Mouse (Mus musculus): ENCODE data around the gene Kcp. TPM values are rescaled to one million over a fixed set of nuclear protein-coding genes. Genes with fewer than 3 reads are reported as not detected.

Gene Kcp
- total and polyA plus RNA-seq, 3 experiments, result 0.51 to 0.64 TPM; not detected in 1

GRCm38 (mm10) chr6:29500177-29500576, 7.6 kb downstream of the Kcp start:
- no peak overlapping the region for H3K4me2 ChIP-seq (ENCODE audit: insufficient read depth, low read depth, poor library complexity, severe bottlenecking)
- in situ Hi-C loops (cut with MboI; ENCODE audit: low pct_ligation_motif_present, low pct_unique_long_range_greater_than_20kb, low sequenced_read_pairs) (no loop called here), dilution Hi-C loops (cut with MboI; ENCODE audit: extremely low pct_ligation_motif_present, extremely low pct_unique_long_range_greater_than_20kb, low sequenced_read_pairs) (no loop called here)
- no peak overlapping the region for H3K9ac ChIP-seq (ENCODE audit: insufficient read depth, low read depth)
- TF ChIP-seq ZMIZ1 (IDR thresholded peaks at IDR 0.05; ENCODE audit: low read depth, low read length) (no peak), SIN3A (IDR thresholded peaks at IDR 0.05; ENCODE audit: low read length) (no peak), KAT2A (IDR thresholded peaks at IDR 0.05; ENCODE audit: insufficient replicate concordance, low read length) (no peak), POLR2AphosphoS2 (IDR thresholded peaks at IDR 0.05; ENCODE audit: low read depth, low read length) (no peak), MAX (IDR thresholded peaks at IDR 0.05; ENCODE audit: low read length) (no peak), ELF1 (IDR thresholded peaks at IDR 0.05; ENCODE audit: low read depth, low read length) (no peak), CHD1 (IDR thresholded peaks at IDR 0.05; ENCODE audit: low read depth, low read length) (no peak), EP300 (IDR thresholded peaks at IDR 0.05; ENCODE audit: low read length) (no peak), UBTF (IDR thresholded peaks at IDR 0.05; ENCODE audit: low read depth, low read length) (no peak), CHD2 (IDR thresholded peaks at IDR 0.05; ENCODE audit: low read length) (no peak), MAZ (IDR thresholded peaks at IDR 0.05; ENCODE audit: low read depth, low read length) (no peak), CTCF (conservative IDR thresholded peaks at IDR 0.05 in 1 of 2, IDR thresholded peaks at IDR 0.05 in 1 of 2; ENCODE audit: low read depth in 2 of 2, low read length in 2 of 2) (no peak), HCFC1 (IDR thresholded peaks at IDR 0.05; ENCODE audit: low read depth, low read length) (no peak), MAFK (IDR thresholded peaks at IDR 0.05; ENCODE audit: insufficient replicate concordance, low read length) (no peak), RAD21 (IDR thresholded peaks at IDR 0.05; ENCODE audit: low read depth, low read length) (no peak), ZKSCAN1 (IDR thresholded peaks at IDR 0.05; ENCODE audit: borderline replicate concordance, low read depth, low read length) (no peak), USF2 (conservative IDR thresholded peaks at IDR 0.05; ENCODE audit: low read depth, low read length) (no peak), MEF2A (IDR thresholded peaks at IDR 0.05; ENCODE audit: borderline replicate concordance, low read depth, low read length) (no peak), SMC3 (IDR thresholded peaks at IDR 0.05; ENCODE audit: low read depth, low read length) (no peak), TBP (conservative IDR thresholded peaks at IDR 0.05; ENCODE audit: low read depth, low read length) (no peak)
- no peak for DNase-seq (ENCODE audit: extremely low read depth)
- no peaks in the 10 kb centered on the region for H3K4me1 ChIP-seq (ENCODE audit: control insufficient read depth in 1 of 2, insufficient read depth in 2 of 2)
- H3K4me3 ChIP-seq (replicated peaks in 1 of 3; ENCODE audit: low read depth in 2 of 3, low read length in 2 of 3, poor library complexity in 1 of 3), result no peak overlapping the region
- no peaks in the 10 kb centered on the region for H3K79me2 ChIP-seq (replicated peaks; ENCODE audit: control insufficient read depth, extremely low read depth, insufficient read depth, poor library complexity, severe bottlenecking)
- peaks cover 50% of the 10 kb centered on the region for H3K27me3 ChIP-seq (replicated peaks)
- peaks cover 6% of the 10 kb centered on the region for H3K9me3 ChIP-seq (replicated peaks; ENCODE audit: low read length)
- no peak overlapping the region for H3K27ac ChIP-seq (ENCODE audit: insufficient read depth, low read depth)
- no peaks in the 10 kb centered on the region for H3K36me3 ChIP-seq (replicated peaks in 1 of 2; ENCODE audit: control insufficient read depth in 1 of 2, insufficient read depth in 1 of 2, low read length in 1 of 2)

GRCm38 (mm10) chr6:29497791-29498190, 10.0 kb downstream of the Kcp start:
- dilution Hi-C loops (cut with MboI; ENCODE audit: extremely low pct_ligation_motif_present, extremely low pct_unique_long_range_greater_than_20kb, low sequenced_read_pairs), result no loop called here
- peaks cover 6% of the 10 kb centered on the region for H3K9me3 ChIP-seq (replicated peaks; ENCODE audit: low read length)
- no peaks in the 10 kb centered on the region for H3K4me1 ChIP-seq (ENCODE audit: control insufficient read depth in 1 of 2, insufficient read depth in 2 of 2)
- no peak overlapping the region for H3K4me2 ChIP-seq (ENCODE audit: insufficient read depth, low read depth, poor library complexity, severe bottlenecking)
- H3K9ac ChIP-seq (ENCODE audit: insufficient read depth, low read depth), result no peak overlapping the region
- no peak overlapping the region for H3K27ac ChIP-seq (ENCODE audit: insufficient read depth, low read depth)
- H3K79me2 ChIP-seq (replicated peaks; ENCODE audit: control insufficient read depth, extremely low read depth, insufficient read depth, poor library complexity, severe bottlenecking), result no peaks in the 10 kb centered on the region
- peaks cover 55% of the 10 kb centered on the region for H3K27me3 ChIP-seq (replicated peaks)
- H3K4me3 ChIP-seq (replicated peaks in 1 of 3; ENCODE audit: low read depth in 2 of 3, low read length in 2 of 3, poor library complexity in 1 of 3), result no peak overlapping the region
- in situ Hi-C loops (cut with MboI; ENCODE audit: low pct_ligation_motif_present, low pct_unique_long_range_greater_than_20kb, low sequenced_read_pairs), result no loop called here
- DNase-seq (ENCODE audit: extremely low read depth), result no peak
- TF ChIP-seq JUN (IDR thresholded peaks at IDR 0.05; ENCODE audit: insufficient read depth, low read depth, low read length), result no peak
- TF ChIP-seq USF2 (conservative IDR thresholded peaks at IDR 0.05; ENCODE audit: low read depth, low read length), result no peak
- TF ChIP-seq HCFC1 (IDR thresholded peaks at IDR 0.05; ENCODE audit: low read depth, low read length), result no peak
- no peak for TF ChIP-seq ZMIZ1 (IDR thresholded peaks at IDR 0.05; ENCODE audit: low read depth, low read length)
- H3K36me3 ChIP-seq (replicated peaks in 1 of 2; ENCODE audit: control insufficient read depth in 1 of 2, insufficient read depth in 1 of 2, low read length in 1 of 2), result no peaks in the 10 kb centered on the region

All from CH12.LX (cell line).